Mouse (Mus musculus) embryo, embryonic 11 days (tissue): ENCODE data around the gene Armc3.

Source experiments
- DNase-seq: peaks from one replicate; pipeline ENCODE4 v3.0.0-alpha.2; 2015

The Armc3 gene

DNA sequence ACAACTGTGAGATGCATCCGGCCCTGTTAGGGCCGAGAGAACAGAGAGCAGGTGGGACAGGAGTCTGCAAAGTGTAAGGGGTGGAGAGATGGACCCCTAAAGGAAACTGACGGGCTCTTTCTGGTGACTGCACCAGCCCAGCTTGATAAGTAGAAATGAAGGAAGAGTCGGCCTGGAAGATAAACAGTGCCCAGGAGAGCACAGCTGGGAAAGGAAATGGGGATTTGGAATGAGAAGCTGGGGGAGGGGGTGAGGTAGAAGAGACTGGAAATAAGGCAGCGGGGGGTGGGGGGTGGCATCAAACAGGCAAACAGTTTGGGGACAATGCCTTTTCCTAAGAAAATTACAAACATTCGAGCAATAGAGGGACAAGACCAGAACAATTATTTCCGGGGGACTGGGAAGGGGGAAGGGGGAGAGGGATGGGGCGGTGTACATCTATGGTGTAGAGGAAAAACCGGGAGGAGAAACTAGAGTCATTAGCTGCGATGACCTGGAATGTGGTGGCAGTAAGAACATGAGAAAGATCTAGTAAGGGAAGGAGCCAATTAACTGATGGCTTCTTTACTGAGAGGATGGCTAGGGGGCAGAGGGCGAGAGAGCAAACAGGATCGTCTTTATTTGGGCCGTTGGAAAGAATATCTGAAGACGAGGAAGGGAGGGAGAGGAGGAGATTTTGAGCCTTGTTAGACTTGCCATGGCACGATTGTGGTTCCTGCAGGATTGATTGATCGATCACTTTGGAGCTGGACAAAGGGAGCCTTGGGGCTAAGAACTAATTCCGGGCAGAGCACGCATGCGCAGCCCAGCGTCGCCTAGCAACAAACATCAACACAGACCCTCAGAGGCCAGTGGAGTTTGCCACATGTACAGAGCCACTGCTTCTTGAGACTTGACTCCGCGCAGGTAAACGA lies at the start of gene Armc3:
TSS of gene Armc3 (plus strand) at position 851 of the 914 bp plus-strand sequence.
- peak; percentile 90 for DNase-seq

DNA sequence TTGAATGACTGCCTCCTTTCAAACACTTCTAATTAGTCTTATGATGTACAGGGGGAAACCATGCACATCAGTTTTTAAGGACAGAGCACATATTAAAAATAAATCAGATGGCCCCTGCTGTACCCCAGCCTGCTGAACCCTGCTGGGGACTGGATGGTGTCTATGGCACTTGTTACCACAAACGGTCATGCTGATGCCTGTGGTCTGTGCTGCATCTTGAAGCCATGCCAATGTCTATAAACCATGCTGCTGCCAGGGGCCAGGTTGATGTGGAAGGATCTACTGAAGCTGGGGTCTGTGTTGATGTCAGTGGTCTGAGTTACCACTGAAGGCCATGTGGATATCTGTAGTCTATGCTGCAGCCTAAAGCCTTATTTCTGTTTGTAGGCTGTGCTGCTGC lies 46.4 kb upstream of the Armc3 start:
- no peak for DNase-seq

- peak; percentile 29 for DNase-seq
Measured at GRCm38 (mm10) chr2:19156176-19156575, 42.9 kb upstream of the Armc3 start.

- DNase-seq, result no peak
Measured at GRCm38 (mm10) chr2:19159539-19159938, 39.6 kb upstream of the Armc3 start.

DNA sequence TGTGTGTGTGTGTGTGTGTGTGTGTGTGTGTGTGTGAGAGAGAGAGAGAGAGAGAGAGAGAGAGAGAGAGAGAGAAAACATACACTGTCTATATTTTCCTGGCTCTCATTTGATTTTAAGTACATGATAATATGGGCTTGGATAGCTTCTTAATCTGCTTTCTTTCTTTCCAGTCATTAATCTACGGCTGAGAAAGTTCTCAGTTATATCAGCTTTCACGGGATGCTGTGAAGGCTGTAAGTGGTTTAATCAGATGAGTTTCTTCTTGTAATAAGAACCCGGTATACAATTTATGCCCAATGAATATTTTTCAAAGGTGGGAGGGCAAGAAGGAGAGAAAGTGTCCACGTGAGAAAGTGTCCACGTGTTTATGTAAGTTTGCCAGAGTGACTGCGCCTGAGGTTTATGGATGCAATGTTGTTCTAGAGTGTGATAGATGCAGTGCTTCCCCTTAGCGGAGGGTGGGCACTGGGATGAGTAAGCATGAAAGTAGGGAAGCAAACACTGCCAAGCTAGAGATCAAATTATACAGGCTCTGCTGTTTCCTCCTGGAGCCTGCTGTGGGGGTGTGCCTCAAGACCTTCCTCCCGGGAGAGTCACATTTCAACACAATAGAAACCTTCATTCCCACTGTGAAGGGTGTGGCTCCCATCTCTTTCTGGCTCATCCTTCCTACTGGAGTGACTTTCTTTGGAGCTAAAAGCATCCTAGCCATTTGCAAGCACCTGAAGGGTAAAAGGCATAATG lies 38.6 kb upstream of the Armc3 start:
- DNase-seq, result peak; percentile 8

- DNase-seq, result no peak
Measured at GRCm38 (mm10) chr2:19164234-19164633, 34.9 kb upstream of the Armc3 start.

DNA sequence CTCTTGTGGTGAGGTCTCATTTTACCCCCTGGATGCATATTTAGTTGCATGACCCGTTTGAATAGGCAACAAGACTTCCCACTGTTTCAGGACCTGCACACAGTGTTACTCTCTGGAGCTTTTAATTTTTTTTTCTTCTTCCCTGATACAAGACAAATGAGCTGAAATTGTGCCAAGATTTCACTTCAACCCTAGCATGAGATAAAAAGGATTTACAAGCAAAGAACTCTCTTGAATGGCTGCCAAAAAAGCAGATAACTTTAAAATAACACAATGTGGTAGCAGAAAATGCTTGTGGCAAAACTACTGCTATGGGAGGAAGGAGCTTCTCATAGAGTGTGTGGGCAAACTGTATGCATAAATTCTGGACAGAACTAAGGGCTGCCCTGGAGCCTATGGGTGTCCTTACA lies 22.3 kb upstream of the Armc3 start:
- DNase-seq, result no peak

DNA sequence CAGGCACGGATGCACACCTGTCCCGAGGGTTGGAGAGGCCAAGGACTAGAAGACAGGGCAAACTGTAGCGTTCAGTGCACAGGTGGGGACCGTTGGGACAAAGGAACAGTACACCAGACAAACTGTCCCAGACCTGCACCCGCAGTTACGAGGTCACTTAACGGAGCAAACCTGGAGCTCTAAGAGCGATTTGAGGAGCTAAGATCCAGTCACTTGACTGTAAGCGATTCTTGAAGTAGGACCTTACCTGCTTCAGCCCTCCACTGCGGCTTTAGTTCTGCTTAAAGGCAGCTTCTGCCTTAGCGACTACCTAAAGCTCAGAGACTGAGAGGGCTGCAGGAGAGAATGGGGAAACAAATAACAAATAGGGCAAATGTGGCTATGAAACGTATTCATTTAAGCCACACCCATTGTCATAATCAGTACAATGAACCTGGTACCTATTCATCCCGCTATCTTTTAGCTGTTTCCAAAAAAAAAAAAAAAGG lies 308 bp downstream of the Armc3 start:
- DNase-seq, result no peak

DNA sequence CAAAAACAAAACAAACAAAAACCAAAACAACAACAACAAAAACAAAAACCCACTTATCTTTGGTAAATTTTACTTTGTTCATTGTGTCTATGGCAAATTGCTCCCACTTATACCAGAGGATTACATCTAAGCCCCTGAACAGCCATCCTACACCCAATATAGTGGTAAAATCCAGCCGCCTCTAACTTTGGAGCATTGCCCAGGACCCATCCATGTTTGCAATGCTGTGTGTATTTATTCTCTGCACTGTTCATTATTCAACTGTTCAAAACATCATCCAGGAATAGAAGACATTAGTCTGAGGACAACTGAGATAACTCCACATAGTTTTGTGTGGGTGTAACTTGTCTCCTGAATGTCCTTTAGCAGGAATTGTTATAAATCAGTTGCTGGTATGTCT lies 1.0 kb downstream of the Armc3 start:
- no peak for DNase-seq

DNA sequence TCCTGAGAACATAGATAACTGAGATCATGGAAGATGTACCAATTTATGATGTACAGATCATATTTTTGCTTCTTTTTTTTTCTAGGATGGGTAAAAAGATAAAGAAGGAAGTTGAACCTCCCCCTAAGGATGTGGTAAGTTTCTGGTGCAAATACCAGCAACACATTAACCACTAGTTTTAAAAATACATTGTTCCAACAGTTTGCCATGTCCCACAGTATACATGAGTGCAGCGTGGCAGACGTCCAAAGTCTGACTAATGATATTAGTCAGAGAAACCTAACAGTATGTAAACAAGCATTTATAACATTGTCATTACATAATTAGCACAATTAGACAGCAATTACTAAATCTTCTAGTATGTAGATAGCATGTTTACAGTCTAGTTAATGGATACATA lies 2.6 kb downstream of the Armc3 start:
- no peak for DNase-seq

GRCm38 (mm10) chr2:19234305-19234704 lies 35.2 kb downstream of the Armc3 start:
- no peak for DNase-seq

- no peak for DNase-seq
Measured at GRCm38 (mm10) chr2:19235193-19235592, 36.1 kb downstream of the Armc3 start.

DNA sequence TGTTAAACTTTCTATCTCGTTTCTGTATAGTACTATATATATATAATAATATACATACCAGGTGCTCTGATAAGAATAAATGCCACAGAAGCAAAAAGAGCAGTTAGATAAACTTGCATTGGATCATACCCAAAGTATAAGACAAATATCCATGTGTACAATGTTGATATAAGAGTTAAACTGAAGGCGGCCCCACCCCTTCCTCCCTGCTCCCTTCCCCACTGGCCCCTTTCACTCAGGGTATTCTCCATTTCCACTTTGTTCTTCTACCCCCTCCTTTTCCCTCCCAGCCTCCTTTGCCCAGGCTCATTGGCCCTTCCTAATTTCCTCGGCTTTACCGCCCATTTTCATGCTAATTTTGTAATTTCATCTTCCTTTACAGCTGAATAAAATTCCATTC lies 36.5 kb downstream of the Armc3 start:
- DNase-seq, result no peak

- no peak for DNase-seq
Measured at GRCm38 (mm10) chr2:19238771-19239170, 39.7 kb downstream of the Armc3 start.

DNA sequence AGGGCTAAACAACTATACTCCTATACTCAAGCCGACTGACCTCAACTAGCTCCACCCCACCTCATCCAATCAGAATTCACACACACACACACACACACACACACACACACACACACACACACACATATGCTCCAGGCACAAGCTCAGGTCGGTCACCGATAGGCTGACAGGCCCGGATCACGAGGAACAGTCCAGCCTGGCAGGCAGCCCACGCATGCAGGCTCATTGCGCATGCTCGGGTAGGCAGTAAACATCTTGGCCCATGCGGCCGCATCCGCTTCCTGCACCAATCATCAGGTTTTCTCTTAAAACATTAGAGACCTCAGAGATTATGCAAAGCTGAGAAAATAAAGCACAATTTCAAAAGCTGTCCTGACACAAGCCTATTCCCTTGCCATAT lies 50.5 kb downstream of the Armc3 start:
- no peak for DNase-seq

DNA sequence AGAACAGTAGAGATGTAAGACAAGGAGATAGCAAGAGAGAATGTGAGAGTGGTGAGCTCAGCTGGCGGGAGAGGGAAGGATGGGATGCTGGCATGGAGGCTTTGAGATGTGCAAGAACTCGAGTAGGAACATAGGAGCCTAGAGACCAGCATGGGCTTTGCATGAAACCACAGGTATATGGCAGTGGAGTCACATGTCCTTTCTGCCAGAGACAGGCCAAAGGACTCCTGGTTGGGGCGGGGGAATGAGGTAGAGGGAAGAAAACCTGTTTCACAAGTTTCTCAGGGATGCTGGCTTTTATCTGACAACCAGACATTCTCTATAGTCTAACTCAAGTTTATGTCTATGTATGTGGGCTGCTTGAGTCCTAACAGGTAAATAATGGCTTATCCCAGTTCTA lies 55.9 kb downstream of the Armc3 start:
- DNase-seq, result no peak

DNA sequence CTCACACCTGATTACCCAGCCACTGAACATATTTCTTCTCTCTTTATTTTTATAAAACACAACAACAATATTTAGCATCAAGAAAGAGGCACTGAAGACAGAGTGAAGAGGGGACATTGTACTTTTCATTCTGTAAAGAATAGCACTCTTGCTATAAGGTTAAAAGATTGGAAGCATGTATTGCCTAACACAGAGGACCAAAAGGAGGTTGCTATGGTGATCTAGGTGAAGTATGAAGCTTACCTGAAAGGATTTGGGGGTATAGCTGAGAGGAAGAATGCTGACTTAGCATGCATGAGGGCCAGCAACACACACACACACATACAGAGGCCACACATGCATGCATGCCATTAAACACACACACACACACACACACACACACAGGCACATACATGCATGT lies 58.2 kb downstream of the Armc3 start:
- DNase-seq, result no peak

DNA sequence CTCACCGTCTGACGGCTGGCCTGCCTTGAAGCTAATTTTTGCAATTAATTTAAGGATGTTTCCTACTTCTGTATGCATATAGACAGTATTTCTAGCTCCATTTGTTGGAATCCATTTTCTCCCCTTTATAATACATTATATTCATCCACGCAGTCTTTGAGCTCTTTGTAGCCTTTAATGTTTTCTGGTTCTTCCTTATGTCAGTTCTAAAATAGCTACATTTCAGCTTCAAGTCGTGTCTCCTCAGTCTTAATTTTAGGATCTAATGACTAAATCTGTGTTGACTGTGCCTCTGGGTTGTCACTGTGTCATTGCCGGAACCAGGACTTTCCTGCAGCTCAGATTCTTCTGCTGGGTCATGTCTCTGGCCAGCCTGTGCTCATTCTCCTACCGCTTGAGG lies 61.3 kb downstream of the Armc3 start:
- no peak for DNase-seq

DNA sequence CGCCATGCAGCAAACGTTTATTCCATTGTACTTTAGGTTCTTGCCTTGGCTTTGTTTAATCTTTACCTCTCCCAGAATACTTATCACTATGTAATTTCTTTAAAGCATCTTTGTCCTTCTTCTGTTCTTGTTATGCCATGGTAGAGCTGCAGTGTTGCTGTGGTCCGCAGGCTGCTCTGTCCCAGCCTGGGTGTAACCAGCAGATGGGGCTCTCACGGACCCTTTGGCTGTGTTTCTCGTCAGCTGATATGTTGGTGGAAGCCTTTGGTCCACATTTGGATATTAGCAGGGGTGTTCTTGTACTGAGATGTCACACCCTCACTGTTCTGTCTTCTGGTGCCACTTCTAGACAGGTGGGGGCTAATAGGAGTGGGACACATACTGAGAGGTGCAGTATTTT lies 64.3 kb downstream of the Armc3 start:
- DNase-seq, result peak; percentile 37

GRCm38 (mm10) chr2:19265834-19266233 lies 66.7 kb downstream of the Armc3 start:
- DNase-seq, result no peak

GRCm38 (mm10) chr2:19267396-19267795 lies 68.3 kb downstream of the Armc3 start:
- DNase-seq, result no peak

GRCm38 (mm10) chr2:19269955-19270354 lies 70.9 kb downstream of the Armc3 start:
- no peak for DNase-seq

GRCm38 (mm10) chr2:19270709-19271120 lies 71.6 kb downstream of the Armc3 start:
- DNase-seq, result no peak

- DNase-seq, result no peak
Measured at GRCm38 (mm10) chr2:19274583-19274982, 75.5 kb downstream of the Armc3 start.
